Mouse (Mus musculus): ENCODE results near the gene Cd180. TPM values are rescaled to one million over a fixed set of nuclear protein-coding genes. Genes with fewer than 3 reads are reported as not detected.

Cd180 gene
- polyA plus RNA-seq, 1 experiment from 2014 or later = 0.64 TPM

GRCm38 (mm10) chr13:102762203-102762602 is 68.8 kb downstream of the Cd180 start:
- Histone ChIP-seq H3K9ac (ENCODE audit: low read length) (no peak overlapping the region), H3K4me2 (ENCODE audit: low read depth, low read length) (no peak overlapping the region), H3K4me1 (replicated peaks; ENCODE audit: control insufficient read depth, insufficient read depth, low read length) (no peaks in the 10 kb centered on the region), H3K27me3 (ENCODE audit: control insufficient read depth, insufficient read depth, low read depth, low read length) (no peaks in the 10 kb centered on the region), H3K9me3 (ENCODE audit: control insufficient read depth, low read length) (no peaks in the 10 kb centered on the region), H3K27ac (ENCODE audit: low read length) (no peak overlapping the region), H3K4me3 (ENCODE audit: low read length) (no peak overlapping the region), H3K36me3 (ENCODE audit: control insufficient read depth, insufficient read depth, low read length) (peaks cover 11% of the 10 kb centered on the region)
- ATAC-seq (ENCODE audit: low read depth) = no peak
- 87% methylated on average over 10 of the region's 10 CpGs for WGBS

GRCm38 (mm10) chr13:102764218-102764617 is 70.9 kb downstream of the Cd180 start:
- no peaks in the 10 kb centered on the region for H3K4me1 ChIP-seq (replicated peaks; ENCODE audit: control insufficient read depth, insufficient read depth, low read length)
- H3K36me3 ChIP-seq (ENCODE audit: control insufficient read depth, insufficient read depth, low read length) = peaks cover 8% of the 10 kb centered on the region
- no peak overlapping the region for H3K4me2 ChIP-seq (ENCODE audit: low read depth, low read length)
- no peaks in the 10 kb centered on the region for H3K9me3 ChIP-seq (ENCODE audit: control insufficient read depth, low read length)
- no peak overlapping the region for H3K9ac ChIP-seq (ENCODE audit: low read length)
- no peak overlapping the region for H3K4me3 ChIP-seq (ENCODE audit: low read length)
- H3K27ac ChIP-seq (ENCODE audit: low read length) = no peak overlapping the region
- 70% methylated on average over 1 of the region's 1 CpGs for WGBS
- H3K27me3 ChIP-seq (ENCODE audit: control insufficient read depth, insufficient read depth, low read depth, low read length) = no peaks in the 10 kb centered on the region
- no peak for ATAC-seq (ENCODE audit: low read depth)

GRCm38 (mm10) chr13:102765216-102765615 is 71.9 kb downstream of the Cd180 start:
- Histone ChIP-seq H3K4me2 (ENCODE audit: low read depth, low read length) (no peak overlapping the region), H3K4me1 (replicated peaks; ENCODE audit: control insufficient read depth, insufficient read depth, low read length) (peaks cover 2% of the 10 kb centered on the region; the same call in 1 of the 2 replicates), H3K9ac (ENCODE audit: low read length) (no peak overlapping the region), H3K27ac (ENCODE audit: low read length) (no peak overlapping the region), H3K9me3 (ENCODE audit: control insufficient read depth, low read length) (no peaks in the 10 kb centered on the region), H3K27me3 (ENCODE audit: control insufficient read depth, insufficient read depth, low read depth, low read length) (no peaks in the 10 kb centered on the region), H3K4me3 (ENCODE audit: low read length) (no peak overlapping the region), H3K36me3 (ENCODE audit: control insufficient read depth, insufficient read depth, low read length) (peaks cover 12% of the 10 kb centered on the region)
- 89% methylated on average over 11 of the region's 11 CpGs for WGBS
- ATAC-seq (ENCODE audit: low read depth) = no peak

- Histone ChIP-seq H3K36me3 (ENCODE audit: control insufficient read depth, insufficient read depth, low read length) (peaks cover 12% of the 10 kb centered on the region), H3K9me3 (ENCODE audit: control insufficient read depth, low read length) (no peaks in the 10 kb centered on the region)
- WGBS = 69% methylated on average over 7 of the region's 7 CpGs
Observed at GRCm38 (mm10) chr13:102767110-102767509, 73.8 kb downstream of the Cd180 start.

GRCm38 (mm10) chr13:102768512-102768911 is 75.2 kb downstream of the Cd180 start:
- Histone ChIP-seq H3K36me3 (ENCODE audit: control insufficient read depth, insufficient read depth, low read length) (peaks cover 12% of the 10 kb centered on the region), H3K27ac (ENCODE audit: low read length) (no peak overlapping the region), H3K9ac (ENCODE audit: low read length) (no peak overlapping the region), H3K9me3 (ENCODE audit: control insufficient read depth, low read length) (no peaks in the 10 kb centered on the region), H3K4me1 (replicated peaks; ENCODE audit: control insufficient read depth, insufficient read depth, low read length) (peaks cover 4% of the 10 kb centered on the region; the same call in 1 of the 2 replicates), H3K27me3 (ENCODE audit: control insufficient read depth, insufficient read depth, low read depth, low read length) (no peaks in the 10 kb centered on the region), H3K4me3 (ENCODE audit: low read length) (no peak overlapping the region), H3K4me2 (ENCODE audit: low read depth, low read length) (no peak overlapping the region)
- no peak for ATAC-seq (ENCODE audit: low read depth)
- 91% methylated on average over 11 of the region's 11 CpGs for WGBS

More at GRCm38 (mm10) chr13:102767110-102767509, 73.8 kb downstream of the Cd180 start:
- H3K4me2 ChIP-seq (ENCODE audit: low read depth, low read length) = no peak overlapping the region
- H3K27ac ChIP-seq (ENCODE audit: low read length) = no peak overlapping the region
- ATAC-seq (ENCODE audit: low read depth) = no peak
- no peak overlapping the region for H3K4me3 ChIP-seq (ENCODE audit: low read length)
- no peak overlapping the region for H3K9ac ChIP-seq (ENCODE audit: low read length)
- H3K27me3 ChIP-seq (ENCODE audit: control insufficient read depth, insufficient read depth, low read depth, low read length) = no peaks in the 10 kb centered on the region
- peaks cover 4% of the 10 kb centered on the region; the same call in 1 of the 2 replicates for H3K4me1 ChIP-seq (replicated peaks; ENCODE audit: control insufficient read depth, insufficient read depth, low read length)

- peak; percentile 79 for ATAC-seq (ENCODE audit: low read depth)
- Histone ChIP-seq H3K27me3 (ENCODE audit: control insufficient read depth, insufficient read depth, low read depth, low read length) (no peaks in the 10 kb centered on the region), H3K4me1 (replicated peaks; ENCODE audit: control insufficient read depth, insufficient read depth, low read length) (peaks cover 4% of the 10 kb centered on the region; the same call in 1 of the 2 replicates), H3K4me2 (ENCODE audit: low read depth, low read length) (no peak overlapping the region), H3K4me3 (ENCODE audit: low read length) (no peak overlapping the region), H3K9ac (ENCODE audit: low read length) (no peak overlapping the region), H3K27ac (ENCODE audit: low read length) (no peak overlapping the region), H3K36me3 (ENCODE audit: control insufficient read depth, insufficient read depth, low read length) (peaks cover 17% of the 10 kb centered on the region), H3K9me3 (ENCODE audit: control insufficient read depth, low read length) (no peaks in the 10 kb centered on the region)
- 36% methylated on average over 8 of the region's 8 CpGs for WGBS
Observed at GRCm38 (mm10) chr13:102770194-102770593, 76.8 kb downstream of the Cd180 start.

- 85% methylated on average over 9 of the region's 9 CpGs for WGBS
Observed at GRCm38 (mm10) chr13:102773169-102773568, 79.8 kb downstream of the Cd180 start.

GRCm38 (mm10) chr13:102774786-102775201 is 81.4 kb downstream of the Cd180 start:
- ATAC-seq (ENCODE audit: low read depth) = no peak
- Histone ChIP-seq H3K36me3 (ENCODE audit: control insufficient read depth, insufficient read depth, low read length) (peaks cover 13% of the 10 kb centered on the region), H3K4me1 (replicated peaks; ENCODE audit: control insufficient read depth, insufficient read depth, low read length) (peaks cover 4% of the 10 kb centered on the region; the same call in 1 of the 2 replicates), H3K27ac (ENCODE audit: low read length) (no peak overlapping the region), H3K4me3 (ENCODE audit: low read length) (no peak overlapping the region), H3K4me2 (ENCODE audit: low read depth, low read length) (no peak overlapping the region), H3K9me3 (ENCODE audit: control insufficient read depth, low read length) (no peaks in the 10 kb centered on the region), H3K27me3 (ENCODE audit: control insufficient read depth, insufficient read depth, low read depth, low read length) (no peaks in the 10 kb centered on the region), H3K9ac (ENCODE audit: low read length) (no peak overlapping the region)
- 76% methylated on average over 7 of the region's 7 CpGs for WGBS

More at GRCm38 (mm10) chr13:102773169-102773568, 79.8 kb downstream of the Cd180 start:
- peaks cover 12% of the 10 kb centered on the region for H3K36me3 ChIP-seq (ENCODE audit: control insufficient read depth, insufficient read depth, low read length)
- H3K27ac ChIP-seq (ENCODE audit: low read length) = no peak overlapping the region
- no peak overlapping the region for H3K4me2 ChIP-seq (ENCODE audit: low read depth, low read length)
- H3K4me1 ChIP-seq (replicated peaks; ENCODE audit: control insufficient read depth, insufficient read depth, low read length) = peaks cover 4% of the 10 kb centered on the region; the same call in 1 of the 2 replicates
- no peaks in the 10 kb centered on the region for H3K9me3 ChIP-seq (ENCODE audit: control insufficient read depth, low read length)
- H3K9ac ChIP-seq (ENCODE audit: low read length) = no peak overlapping the region
- H3K27me3 ChIP-seq (ENCODE audit: control insufficient read depth, insufficient read depth, low read depth, low read length) = no peaks in the 10 kb centered on the region
- no peak for ATAC-seq (ENCODE audit: low read depth)
- no peak overlapping the region for H3K4me3 ChIP-seq (ENCODE audit: low read length)

- Histone ChIP-seq H3K27ac (ENCODE audit: low read length) (no peak overlapping the region), H3K9ac (ENCODE audit: low read length) (no peak overlapping the region), H3K4me1 (replicated peaks; ENCODE audit: control insufficient read depth, insufficient read depth, low read length) (no peaks in the 10 kb centered on the region; the same call in 1 of the 2 replicates), H3K27me3 (ENCODE audit: control insufficient read depth, insufficient read depth, low read depth, low read length) (no peaks in the 10 kb centered on the region), H3K9me3 (ENCODE audit: control insufficient read depth, low read length) (no peaks in the 10 kb centered on the region), H3K4me2 (ENCODE audit: low read depth, low read length) (no peak overlapping the region), H3K36me3 (ENCODE audit: control insufficient read depth, insufficient read depth, low read length) (peaks cover 12% of the 10 kb centered on the region), H3K4me3 (ENCODE audit: low read length) (no peak overlapping the region)
- ATAC-seq (ENCODE audit: low read depth) = no peak
- WGBS = 73% methylated on average over 6 of the region's 6 CpGs
Observed at GRCm38 (mm10) chr13:102775506-102775905, 82.1 kb downstream of the Cd180 start.

GRCm38 (mm10) chr13:102778859-102779258 is 85.5 kb downstream of the Cd180 start:
- 95% methylated on average over 3 of the region's 3 CpGs for WGBS
- ATAC-seq (ENCODE audit: low read depth) = no peak
- no peak overlapping the region for H3K4me2 ChIP-seq (ENCODE audit: low read depth, low read length)
- H3K4me3 ChIP-seq (ENCODE audit: low read length) = no peak overlapping the region
- H3K36me3 ChIP-seq (ENCODE audit: control insufficient read depth, insufficient read depth, low read length) = peaks cover 17% of the 10 kb centered on the region
- H3K9me3 ChIP-seq (ENCODE audit: control insufficient read depth, low read length) = no peaks in the 10 kb centered on the region
- no peaks in the 10 kb centered on the region for H3K27me3 ChIP-seq (ENCODE audit: control insufficient read depth, insufficient read depth, low read depth, low read length)
- H3K4me1 ChIP-seq (replicated peaks; ENCODE audit: control insufficient read depth, insufficient read depth, low read length) = no peaks in the 10 kb centered on the region
- H3K9ac ChIP-seq (ENCODE audit: low read length) = no peak overlapping the region
- no peak overlapping the region for H3K27ac ChIP-seq (ENCODE audit: low read length)

All from lung, embryonic 16.5 days (tissue).